ENCODE assay signal across 16 mouse cellular contexts in genomic region chr1:52087128-52087527, GRCm38 (mm10).
"Had no signal": no experiment of that assay in that cellular context is flagged by ENCODE, and none has a peak within 500 bp of the region (broad histone marks: within the 10 kb centered on the region; RNA-seq: fewer than 3 reads in every experiment).

No protein-coding gene starts in this region.

- H3K27me3 ChIP-seq: neural tube, embryonic 13.5 days; neural tube, embryonic 15.5 days; stomach, embryonic 15.5 days had no signal

- H3K9ac ChIP-seq: neural tube, embryonic 13.5 days; neural tube, embryonic 15.5 days; stomach, embryonic 15.5 days had no signal

- H3K4me1 ChIP-seq: neural tube, embryonic 13.5 days; neural tube, embryonic 15.5 days; stomach, embryonic 15.5 days had no signal

- H3K27ac ChIP-seq: neural tube, embryonic 13.5 days; neural tube, embryonic 15.5 days; stomach, embryonic 15.5 days; stomach, postnatal 0 days had no signal

- H3K9me3 ChIP-seq: neural tube, embryonic 13.5 days; neural tube, embryonic 15.5 days; stomach, embryonic 15.5 days had no signal

- H3K4me3 ChIP-seq: neural tube, embryonic 13.5 days; neural tube, embryonic 15.5 days; stomach, embryonic 15.5 days had no signal

- H3K4me2 ChIP-seq: neural tube, embryonic 13.5 days; neural tube, embryonic 15.5 days; stomach, embryonic 15.5 days had no signal

- DNase-seq: retina, postnatal 1 day; right cerebral cortex, adult 18-20 months; right cerebral cortex, postnatal 14 days; right cerebral cortex, postnatal 25 days; right cerebral cortex, postnatal 4 days; spleen, adult 18-20 months; thymus, adult 18-20 months; thymus, adult 2 months; thymus, postnatal 14 days; thymus, postnatal 25 days; thymus, postnatal 36 days; thymus, postnatal 4 days had no signal

- H3K36me3 ChIP-seq: neural tube, embryonic 13.5 days; neural tube, embryonic 15.5 days; stomach, embryonic 15.5 days had no signal
